Mouse (Mus musculus) intestine, embryonic 14.5 days (tissue): ENCODE results near the gene Vmn1r100. TPM values are rescaled to one million over a fixed set of nuclear protein-coding genes. Genes with fewer than 3 reads are reported as not detected.
"Not testable (repeated sequence)": the region's sequence is repeated elsewhere in the genome, so short reads cannot be mapped to it uniquely, and the experiment has no call there.

Source experiments
- ATAC-seq: fragments of 200-750 bp; cut with Nextera tagmentation; replicated peaks from 2 replicates; pipeline ENCODE4 v1.8.0; 2017; ENCODE audit warnings: low read depth, moderate number of reproducible peaks, moderate TSS enrichment, moderate library complexity; ENCODE audit not compliant: low FRiP score, low TSS enrichment
- DNase-seq: peaks from one replicate; pipeline ENCODE4 v3.0.0-alpha.2; 2018; ENCODE audit warnings: low spot score
- H3K27ac ChIP-seq: fragments of 300-500 bp; sonication (generic); 2 replicates; pipeline ENCODE4 v1.5.1; 2014; ENCODE audit warnings: low read depth, mild to moderate bottlenecking, control low read depth
- H3K27me3 ChIP-seq: fragments of 300-500 bp; sonication (generic); replicated peaks from 2 replicates; pipeline ENCODE4 v1.6.1; 2014; ENCODE audit warnings: low read length, control low read depth; ENCODE audit not compliant: control insufficient read depth, insufficient read depth
- H3K36me3 ChIP-seq: fragments of 300-500 bp; sonication (generic); 2 replicates; pipeline ENCODE4 v1.6.1; 2014; ENCODE audit warnings: low read length, control low read depth; ENCODE audit not compliant: control insufficient read depth, insufficient read depth
- H3K4me1 ChIP-seq: fragments of 300-500 bp; sonication (generic); replicated peaks from 2 replicates; pipeline ENCODE4 v1.6.1; 2014; ENCODE audit warnings: low read length, control low read depth, mixed read lengths; ENCODE audit not compliant: control insufficient read depth, insufficient read depth
- H3K4me2 ChIP-seq: fragments of 300-500 bp; sonication (generic); 2 replicates; pipeline ENCODE4 v1.6.1; 2014; ENCODE audit warnings: low read length
- H3K4me3 ChIP-seq: fragments of 300-500 bp; sonication (generic); 2 replicates; pipeline ENCODE4 v1.5.1; 2014; ENCODE audit warnings: low read depth, low read length, control low read depth, mixed read lengths
- H3K9ac ChIP-seq: fragments of 300-500 bp; sonication (generic); 2 replicates; pipeline ENCODE4 v1.6.1; 2014; ENCODE audit warnings: mild to moderate bottlenecking, low read length
- H3K9me3 ChIP-seq: fragments of 300-500 bp; sonication (generic); 2 replicates; pipeline ENCODE4 v1.6.1; 2016; ENCODE audit warnings: low read length, control low read depth; ENCODE audit not compliant: control insufficient read depth
- WGBS: fragments of 180-500 bp; shearing (Covaris S2); extraction: QIAGEN DNeasy Blood & Tissue Kit; methylation state at CpG from one replicate; pipeline ENCODE4 v1.1.7; 2014; 5-methylcytosine and 5-hydroxymethylcytosine counted together
- polyA plus RNA-seq: library from polyadenylated mRNA; unstranded; fragments of >200 nt; fragmentation: Nextera tagmentation; extraction: Ambion mirVana; gene quantifications from 2 replicates; pipeline ENCODE4 v1.2.1, GENCODE M21; 2014

The Vmn1r100 gene
- polyA plus RNA-seq = not detected in 2 replicates

DNA sequence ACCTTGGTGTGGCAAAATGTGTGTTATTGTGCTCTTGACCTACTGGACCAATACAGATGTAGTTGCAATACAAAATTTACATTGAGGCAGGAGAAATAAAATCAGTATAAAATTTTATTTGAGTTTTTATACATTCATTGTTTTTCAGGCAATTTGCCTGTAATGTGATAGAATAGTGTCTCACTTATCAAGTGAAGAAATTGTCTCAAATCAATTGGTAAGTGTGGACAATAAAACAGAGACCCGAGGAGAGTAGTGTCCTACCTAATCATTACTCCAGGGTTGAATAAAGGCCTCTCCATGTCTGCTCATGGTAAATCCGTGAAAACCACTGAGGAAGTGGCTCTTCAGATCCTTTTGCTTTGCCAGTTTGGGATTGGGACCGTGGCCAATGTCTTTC is at the start of gene Vmn1r100:
TSS of gene Vmn1r100 (plus strand) at position 301 of the 400 bp plus-strand sequence.
- not testable (repeated sequence) for H3K9ac ChIP-seq, H3K4me3 ChIP-seq, H3K27ac ChIP-seq, DNase-seq, ATAC-seq, H3K27me3 ChIP-seq, H3K4me2 ChIP-seq, H3K4me1 ChIP-seq, H3K9me3 ChIP-seq, H3K36me3 ChIP-seq
- WGBS = no CpG with 5 or more reads among the region's 3 CpGs

DNA sequence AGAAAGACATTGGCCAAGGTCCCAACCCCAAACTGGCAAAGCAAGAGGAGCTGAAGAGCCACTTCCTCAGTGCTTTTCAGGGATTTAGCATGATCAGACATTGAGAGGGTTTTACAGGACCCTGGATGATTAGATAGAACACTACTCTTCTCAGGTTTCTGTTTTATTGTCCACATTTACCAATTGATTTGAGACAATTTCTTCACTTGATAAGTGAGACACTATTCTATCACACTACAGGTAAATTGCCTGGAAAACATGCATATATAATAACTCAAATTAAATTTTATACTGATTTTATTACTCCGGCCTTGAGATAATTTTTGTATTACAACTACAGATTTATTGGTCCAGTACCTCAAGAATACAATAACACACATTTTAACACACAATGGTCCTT is 42.4 kb upstream of the Vmn1r100 start, which contains the start of gene Gm5728:
TSS of gene Gm5728 (minus strand) at position 101 of the 400 bp plus-strand sequence.
- H3K4me3 ChIP-seq, H3K36me3 ChIP-seq, DNase-seq, H3K27me3 ChIP-seq, H3K27ac ChIP-seq, H3K9me3 ChIP-seq, H3K4me1 ChIP-seq, ATAC-seq, H3K9ac ChIP-seq, H3K4me2 ChIP-seq: not testable (repeated sequence)
- no CpG with 5 or more reads among the region's 1 CpGs for WGBS

DNA sequence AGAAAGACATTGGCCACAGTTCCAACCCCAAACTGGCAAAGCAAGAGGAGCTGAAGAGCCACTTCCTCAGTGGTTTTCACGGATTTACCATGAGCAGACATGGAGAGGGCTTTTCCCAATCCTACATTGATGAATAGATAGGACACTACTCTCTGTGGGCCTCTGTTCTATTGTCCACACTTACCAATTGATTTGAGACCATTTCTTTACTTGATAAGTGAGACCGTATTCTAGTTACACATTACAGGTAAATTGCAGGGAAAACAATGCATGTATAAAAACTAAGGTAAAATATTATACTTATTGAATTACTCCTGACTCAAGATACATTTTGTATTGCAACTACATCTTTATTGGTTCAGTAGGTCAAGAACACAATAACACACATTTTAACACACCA is 24.8 kb downstream of the Vmn1r100 start, which contains the start of gene Vmn1r101:
TSS of gene Vmn1r101 (minus strand) at position 101 of the 400 bp plus-strand sequence.
- WGBS = no CpG with 5 or more reads among the region's 2 CpGs
- not testable (repeated sequence) for H3K9me3 ChIP-seq, H3K36me3 ChIP-seq, H3K9ac ChIP-seq, DNase-seq, H3K4me1 ChIP-seq, ATAC-seq, H3K4me3 ChIP-seq, H3K27ac ChIP-seq, H3K4me2 ChIP-seq, H3K27me3 ChIP-seq

Other genes starting within 250 kb of the Vmn1r100 start
- not detected in 2 replicates for gene Vmn1r94, start 249.6 kb upstream of the Vmn1r100 start, polyA plus RNA-seq
- not detected in 2 replicates for gene Vmn1r95, start 224.2 kb upstream of the Vmn1r100 start, polyA plus RNA-seq
- gene Gm6164, start 212.3 kb upstream of the Vmn1r100 start, polyA plus RNA-seq = not detected in 2 replicates
- gene Gm4498, start 184.1 kb upstream of the Vmn1r100 start, polyA plus RNA-seq = not detected in 2 replicates
- gene Gm5890, start 155.1 kb upstream of the Vmn1r100 start, polyA plus RNA-seq = not detected in 2 replicates
- gene Gm4133, start 83.9 kb upstream of the Vmn1r100 start, polyA plus RNA-seq = not detected in 2 replicates
- not detected in 2 replicates for gene Gm5728, start 42.5 kb upstream of the Vmn1r100 start, polyA plus RNA-seq
- not detected in 2 replicates for gene Vmn1r101, start 24.7 kb downstream of the Vmn1r100 start, polyA plus RNA-seq
- gene Gm10670, start 57.0 kb downstream of the Vmn1r100 start, polyA plus RNA-seq = not detected in 2 replicates
- gene Vmn1r103, start 92.6 kb downstream of the Vmn1r100 start, polyA plus RNA-seq = not detected in 2 replicates
- not detected in 2 replicates for gene Vmn1r104, start 115.9 kb downstream of the Vmn1r100 start, polyA plus RNA-seq
- gene Gm5726, start 127.8 kb downstream of the Vmn1r100 start, polyA plus RNA-seq = not detected in 2 replicates
- not detected in 2 replicates for gene Gm4141, start 158.3 kb downstream of the Vmn1r100 start, polyA plus RNA-seq
- not detected in 2 replicates for gene Gm4513, start 181.1 kb downstream of the Vmn1r100 start, polyA plus RNA-seq